Mouse (Mus musculus) C2C12 (cell line): Measurements from ENCODE around the gene Stxbp2.

Source experiments
- CTCF ChIP-seq: IDR thresholded peaks from one replicate; pipeline ENCODE4 v1.5.1; 2011; ENCODE audit not compliant: control insufficient read depth, insufficient read depth, insufficient read length
- FOSL1 ChIP-seq: IDR thresholded peaks from one replicate; pipeline ENCODE4 v1.8.0; 2011; ENCODE audit warnings: mild to moderate bottlenecking, low read length; ENCODE audit not compliant: poor library complexity, insufficient read depth, severe bottlenecking
- USF1 ChIP-seq: IDR thresholded peaks from one replicate; pipeline ENCODE4 v1.6.1; 2011; ENCODE audit warnings: low read depth, mild to moderate bottlenecking, control low read depth, moderate library complexity

DNA sequence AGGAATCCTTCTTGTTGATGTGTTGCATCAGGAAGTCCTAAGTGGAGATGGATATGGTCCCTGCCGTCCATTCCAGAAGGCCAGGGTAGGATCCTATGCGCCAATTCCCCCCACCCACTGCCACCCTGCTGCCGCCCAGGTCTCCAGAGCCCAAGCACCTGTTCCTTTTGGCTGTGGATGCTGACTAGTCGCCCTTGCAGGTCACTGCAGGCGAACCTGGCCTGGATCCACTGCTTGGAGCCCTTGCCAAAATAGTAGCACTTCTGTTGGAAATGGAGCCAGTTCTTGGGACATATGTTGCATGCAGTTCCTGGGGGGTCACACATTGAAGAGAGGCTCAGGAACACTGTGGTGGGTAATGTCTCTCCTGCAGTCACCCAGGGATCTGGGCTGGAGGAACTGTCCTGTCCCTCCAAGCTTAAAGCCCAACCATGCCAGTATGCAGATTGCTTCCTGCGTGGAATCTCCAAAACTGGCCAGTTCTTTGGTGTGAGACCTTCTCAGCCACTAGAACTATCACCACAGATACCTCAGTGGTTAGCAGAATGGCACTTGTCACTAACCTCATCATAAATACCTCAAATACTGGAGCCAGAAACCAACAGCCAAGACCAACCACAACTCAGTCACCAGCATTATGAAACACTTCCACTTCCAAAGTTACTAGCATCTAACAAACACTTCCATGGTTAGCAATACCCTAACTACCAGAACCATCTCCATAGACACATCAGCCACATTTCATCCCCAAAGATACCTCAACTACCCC is 52.8 kb downstream of the Stxbp2 start:
- TF ChIP-seq CTCF (no peak), FOSL1 (no peak), USF1 (no peak)
